Mouse (Mus musculus) gastrocnemius, adult 8-10 months (tissue): ENCODE data around the gene Ubox5. TPM values are rescaled to one million over a fixed set of nuclear protein-coding genes. Genes with fewer than 3 reads are reported as not detected.
A peak's percentile ranks its signal among the peaks of the same experiment; 100 is the strongest.
"Not testable (repeated sequence)": the region's sequence is repeated elsewhere in the genome, so short reads cannot be mapped to it uniquely, and the experiment has no call there.

Experiments used
- DNase-seq, 2 experiments: peaks; one replicate each; pipeline ENCODE4 v3.0.0; 2022; ENCODE audit warnings: low spot score in 2 of 2
- total RNA-seq, 4 experiments: library from RNA; stranded (reverse); gene quantifications; 2 replicates each; pipeline ENCODE4 v1.2.4; 2022

Ubox5 gene
- 1 to 10 TPM; 4.7 to 6.0 (median 5.2) TPM for total RNA-seq

DNA sequence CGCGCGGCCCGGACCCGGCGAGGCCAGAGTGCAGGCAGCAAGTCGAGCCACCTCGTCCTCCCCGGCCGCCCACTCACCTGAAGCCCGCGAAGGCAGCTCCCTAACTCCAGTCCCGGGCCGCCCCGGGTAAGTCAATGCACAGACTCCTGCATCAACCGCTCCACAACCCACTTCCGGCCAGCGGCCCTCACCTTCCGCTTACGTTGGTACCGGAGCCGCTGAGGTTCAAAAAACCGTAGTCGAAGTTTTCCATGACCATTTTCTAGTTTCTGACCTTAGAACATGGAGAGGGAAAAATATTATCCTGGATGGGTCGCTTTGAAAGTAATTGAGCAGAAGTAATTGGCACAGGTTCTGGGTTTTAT lies at the start of gene Ubox5, which contains the start of gene Fastkd5:
Ubox5 (minus strand) TSS at position 200 of the 365 bp plus-strand sequence.
Fastkd5 (minus strand) TSS at position 189 of the 365 bp plus-strand sequence.
- peak; percentile 83 for DNase-seq

DNA sequence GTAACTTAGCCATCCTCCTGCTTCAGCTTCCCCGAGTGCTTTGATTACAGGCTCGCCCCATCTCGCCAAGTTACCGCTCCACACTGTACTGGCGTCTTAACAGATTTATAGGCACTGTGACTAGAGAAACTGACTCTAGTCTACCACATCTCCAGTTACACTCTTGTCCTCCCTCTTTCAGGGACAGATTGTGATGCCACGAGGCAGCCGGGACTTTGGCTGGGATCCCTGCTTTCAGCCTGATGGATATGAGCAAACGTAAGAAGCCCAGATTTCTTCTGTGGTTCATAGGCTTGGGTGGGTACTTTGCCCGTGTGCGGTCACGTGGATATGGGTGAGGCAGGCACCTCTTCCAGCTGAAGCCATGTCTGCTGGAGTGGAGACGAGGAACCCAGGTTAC lies 49.3 kb upstream of the Ubox5 start:
- DNase-seq = no peak

GRCm38 (mm10) chr2:130677211-130677610 lies 47.4 kb upstream of the Ubox5 start:
- DNase-seq = no peak

GRCm38 (mm10) chr2:130667559-130667958 lies 37.7 kb upstream of the Ubox5 start, which contains the start of gene Itpa:
Gene Itpa, plus strand, starts transcription at chr2:130667610.
- peak; percentile 63 to 81 for DNase-seq

DNA sequence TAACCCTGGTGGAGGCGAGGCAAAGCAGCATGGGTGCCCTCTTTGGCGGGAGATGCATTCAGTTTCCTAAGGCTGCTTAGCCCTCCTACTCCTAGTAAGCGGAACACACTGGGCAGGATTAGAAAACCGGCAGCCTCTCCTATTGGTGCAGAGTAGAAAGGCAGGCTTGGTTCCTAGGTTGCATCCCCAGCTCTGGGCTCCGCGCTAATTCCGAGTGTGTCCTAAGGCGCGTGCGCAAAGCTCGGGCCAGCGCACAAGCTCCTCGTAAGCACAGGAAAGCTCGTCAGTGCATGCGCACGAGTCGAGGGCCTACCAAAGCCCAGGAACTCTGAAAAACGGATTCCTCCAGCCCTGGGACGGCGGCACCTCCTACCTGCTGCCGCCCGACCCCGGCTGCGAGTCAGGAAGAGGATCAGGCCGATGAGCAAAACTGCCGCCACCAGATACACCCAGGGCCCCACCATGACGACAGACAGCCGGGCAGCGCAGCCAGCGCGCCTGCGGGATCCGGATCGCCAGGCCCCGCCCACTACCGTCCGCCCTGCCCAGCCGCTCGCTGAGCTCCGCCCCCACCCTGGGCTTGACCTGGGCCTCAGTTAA lies 34.4 kb upstream of the Ubox5 start, which contains the start of gene Ddrgk1:
Ddrgk1 (minus strand) TSS at position 558 of the 600 bp plus-strand sequence.
- peak; percentile 86 to 89 for DNase-seq

GRCm38 (mm10) chr2:130663342-130663741 lies 33.5 kb upstream of the Ubox5 start:
- no peak for DNase-seq

DNA sequence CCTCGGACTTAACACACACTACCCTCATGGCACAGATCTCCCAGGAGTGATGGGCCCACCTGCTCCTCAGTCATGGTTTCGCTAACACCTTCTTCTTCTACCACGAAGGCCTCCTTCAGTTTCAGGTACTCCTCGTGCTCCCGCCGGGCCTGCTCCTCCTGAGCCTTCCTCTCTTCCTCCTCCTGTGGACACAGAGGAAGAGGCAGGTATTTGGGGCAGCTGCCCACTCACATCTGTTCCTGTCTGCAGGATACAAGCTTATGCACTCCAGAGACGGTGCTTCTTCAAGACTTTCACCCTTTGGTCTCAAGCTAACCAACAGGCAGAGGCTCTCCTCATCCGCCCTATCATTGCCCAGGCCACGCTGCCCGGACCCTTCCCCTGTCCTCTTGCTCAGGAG lies 28.7 kb upstream of the Ubox5 start:
- DNase-seq = no peak

DNA sequence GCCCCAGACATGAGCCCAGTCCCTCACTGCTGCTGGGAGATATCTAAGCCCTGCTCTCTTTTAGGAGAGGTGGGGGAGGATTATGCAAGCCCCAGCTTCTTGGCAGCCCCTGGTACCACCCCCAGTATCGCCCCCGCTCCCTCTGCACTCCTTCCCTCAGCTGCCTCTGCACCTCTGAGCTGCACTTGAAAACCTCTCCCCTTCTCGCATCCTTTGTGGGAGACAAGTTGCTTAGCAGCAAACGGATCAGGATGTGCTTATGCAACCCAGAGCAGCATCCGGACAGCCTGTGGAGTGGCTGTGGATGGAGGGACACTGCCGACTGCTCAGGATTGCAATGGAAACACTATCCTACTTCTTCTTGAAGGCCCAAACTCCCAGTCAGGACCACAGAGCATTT lies 27.7 kb upstream of the Ubox5 start:
- no peak for DNase-seq

DNA sequence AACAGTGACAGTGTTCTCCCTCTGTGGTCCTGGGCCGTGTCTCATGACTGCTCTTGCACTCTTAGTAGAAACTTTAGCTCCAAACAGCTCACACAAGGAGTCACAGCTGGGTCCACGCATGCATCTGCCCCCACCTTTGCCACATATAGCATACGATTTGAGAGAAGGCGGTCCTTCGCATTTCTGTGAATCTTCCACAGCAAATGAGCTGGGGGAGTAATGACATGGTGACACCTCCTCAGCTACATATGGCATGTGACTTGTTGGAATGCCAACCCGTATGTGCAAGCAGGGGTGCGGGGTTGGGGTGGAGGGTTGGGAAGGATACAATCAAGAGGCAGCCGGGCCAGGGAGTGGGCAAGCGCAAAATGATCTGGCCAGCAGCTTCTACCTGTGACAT lies 26.7 kb upstream of the Ubox5 start:
- no peak for DNase-seq

GRCm38 (mm10) chr2:130655660-130656339 lies 26.0 kb upstream of the Ubox5 start:
- DNase-seq = no peak

DNA sequence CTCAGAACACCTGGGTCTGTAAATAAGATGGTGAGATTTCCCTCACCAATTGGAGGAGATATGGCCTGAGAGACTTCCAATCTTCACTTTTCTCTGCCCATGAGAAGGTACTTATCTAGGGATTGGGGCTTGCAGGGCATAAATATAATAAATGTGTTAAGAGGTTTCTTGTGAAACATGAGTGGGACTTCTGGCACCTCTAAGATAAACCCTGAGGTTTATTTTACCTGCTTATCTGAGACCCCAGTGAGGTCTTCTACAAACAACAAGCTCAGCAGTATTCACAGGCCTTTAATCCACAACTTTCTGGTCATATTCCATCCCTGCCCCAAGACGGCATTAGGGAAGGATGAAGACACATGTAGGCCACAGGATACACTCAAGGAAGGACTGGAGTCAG lies 23.9 kb upstream of the Ubox5 start:
- DNase-seq = no peak

DNA sequence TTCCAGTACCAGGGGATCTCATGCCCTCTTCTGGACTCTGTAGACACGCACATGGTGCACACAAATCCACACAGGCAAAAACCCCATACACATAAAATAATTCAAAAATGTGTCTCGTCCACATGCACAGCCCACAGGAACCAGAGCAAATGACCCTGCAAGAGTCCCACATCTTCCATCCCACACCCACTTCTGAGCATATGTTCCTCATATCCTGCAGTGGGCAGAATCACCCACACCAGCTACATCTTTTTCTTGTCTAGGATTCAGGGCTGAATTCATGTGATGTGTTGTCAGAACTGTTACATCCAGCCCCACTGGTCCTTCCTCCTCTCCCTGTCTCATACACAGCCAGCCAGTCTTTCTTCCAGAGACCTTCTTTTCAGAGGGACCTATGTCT lies 23.5 kb upstream of the Ubox5 start:
- no peak for DNase-seq

DNA sequence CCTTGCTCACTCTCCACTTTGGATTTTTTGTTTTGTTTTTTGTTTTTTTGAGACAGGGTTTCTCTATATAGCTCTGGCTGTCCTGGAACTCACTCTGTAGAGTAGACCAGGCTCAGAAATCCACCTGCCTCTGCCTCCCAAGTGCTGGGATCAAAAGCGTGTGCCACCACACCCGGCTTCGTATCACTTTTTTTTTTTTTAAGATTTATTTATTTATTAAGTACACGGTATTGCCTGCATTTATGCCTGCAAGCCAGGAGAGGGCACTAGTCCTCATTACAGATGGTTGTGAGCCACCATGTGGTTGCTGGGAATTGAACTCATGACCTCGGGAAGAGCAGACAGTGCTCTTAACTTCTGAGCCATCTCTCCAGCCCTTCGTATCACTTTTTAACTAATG lies 19.2 kb upstream of the Ubox5 start:
- not testable (repeated sequence) for DNase-seq

DNA sequence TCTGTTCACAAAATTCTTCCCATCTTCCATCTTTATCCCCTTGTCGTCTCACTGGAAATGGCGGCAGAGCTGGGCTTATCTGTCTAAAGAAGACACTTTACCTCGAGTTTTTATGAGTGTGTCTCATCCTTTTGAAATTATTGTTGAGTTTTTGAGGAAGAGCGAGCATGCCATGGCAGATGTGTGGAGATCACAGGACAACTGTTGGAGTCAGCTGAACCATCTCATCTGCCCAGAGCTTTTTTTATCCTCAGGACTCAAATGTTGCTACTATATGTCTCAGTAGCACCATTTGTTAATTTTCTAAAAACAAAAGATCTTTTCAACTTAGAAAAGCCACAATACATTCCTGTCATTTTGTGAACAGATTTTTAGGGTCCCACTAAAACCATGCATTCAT lies 15.4 kb upstream of the Ubox5 start:
- DNase-seq = no peak

DNA sequence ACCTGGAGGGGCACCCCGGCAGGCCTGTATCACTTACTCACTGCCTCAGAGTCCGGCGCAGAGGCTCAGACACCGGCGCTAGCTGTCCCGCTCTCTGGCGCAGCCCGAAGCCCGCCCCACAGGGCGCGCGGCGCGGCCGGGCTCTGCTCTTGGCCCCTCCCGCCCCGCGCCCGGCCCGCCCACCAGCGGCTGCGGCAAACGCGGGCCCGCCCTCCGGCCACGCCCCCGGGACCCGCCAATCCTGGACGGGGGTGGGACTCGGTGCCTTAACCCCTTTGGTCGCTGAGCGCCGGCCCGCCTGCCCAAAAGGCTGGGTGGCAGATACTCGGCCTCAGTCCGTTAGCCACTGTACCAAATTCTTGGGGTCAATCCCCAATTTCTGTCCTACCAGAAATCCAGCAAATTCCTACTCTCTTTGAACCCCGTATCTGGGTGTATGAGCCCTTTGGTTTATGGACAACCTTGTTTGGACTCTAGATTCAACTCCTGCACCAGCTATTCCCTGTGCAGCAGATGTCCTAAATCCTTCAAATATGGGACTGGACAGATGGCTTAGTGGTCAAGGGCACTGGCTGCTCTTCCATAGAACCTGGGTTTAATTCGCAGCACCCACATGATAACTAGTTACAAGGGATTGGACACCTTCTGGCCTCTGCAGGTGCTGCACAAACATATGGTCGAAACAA lies 13.0 kb upstream of the Ubox5 start, which contains the start of gene Lzts3:
Lzts3 (minus strand) TSS at position 120 of the 686 bp plus-strand sequence.
- DNase-seq = peak; percentile 88 to 90

GRCm38 (mm10) chr2:130642197-130642660 lies 12.4 kb upstream of the Ubox5 start:
- DNase-seq = no peak

DNA sequence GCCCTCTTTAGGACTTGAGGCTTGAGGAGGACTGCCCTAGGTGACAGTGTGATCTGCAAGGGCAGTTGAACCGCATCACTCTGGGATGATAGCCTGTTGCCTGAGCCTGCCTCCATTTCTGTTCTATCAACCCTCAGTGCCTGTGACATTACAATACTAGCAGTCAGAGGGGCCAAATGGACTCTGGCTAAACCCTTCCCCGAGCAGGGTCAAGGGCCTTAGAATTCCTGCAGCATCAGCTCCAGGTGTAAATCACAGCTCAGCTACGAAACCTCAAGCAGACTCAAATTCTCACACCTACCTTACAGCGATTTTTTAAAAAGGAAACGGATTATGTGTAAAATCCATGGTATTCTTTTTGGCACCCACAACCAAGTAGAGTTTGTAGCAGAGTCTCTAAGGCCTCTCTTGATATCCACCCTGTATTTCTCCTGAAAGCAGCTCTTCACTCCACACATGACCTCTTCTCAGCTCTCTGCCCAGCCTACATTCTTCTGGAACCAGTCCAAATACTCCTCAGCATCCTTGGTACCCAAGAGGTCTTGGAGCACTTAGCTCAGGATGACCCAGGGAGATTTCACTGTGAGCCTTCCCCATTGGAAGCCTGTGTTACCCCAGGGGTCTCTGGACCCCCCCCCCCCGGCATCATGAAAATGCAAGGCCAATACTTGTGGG lies 11.7 kb upstream of the Ubox5 start:
- no peak for DNase-seq

GRCm38 (mm10) chr2:130639276-130639675 lies 9.4 kb upstream of the Ubox5 start:
- DNase-seq = no peak

DNA sequence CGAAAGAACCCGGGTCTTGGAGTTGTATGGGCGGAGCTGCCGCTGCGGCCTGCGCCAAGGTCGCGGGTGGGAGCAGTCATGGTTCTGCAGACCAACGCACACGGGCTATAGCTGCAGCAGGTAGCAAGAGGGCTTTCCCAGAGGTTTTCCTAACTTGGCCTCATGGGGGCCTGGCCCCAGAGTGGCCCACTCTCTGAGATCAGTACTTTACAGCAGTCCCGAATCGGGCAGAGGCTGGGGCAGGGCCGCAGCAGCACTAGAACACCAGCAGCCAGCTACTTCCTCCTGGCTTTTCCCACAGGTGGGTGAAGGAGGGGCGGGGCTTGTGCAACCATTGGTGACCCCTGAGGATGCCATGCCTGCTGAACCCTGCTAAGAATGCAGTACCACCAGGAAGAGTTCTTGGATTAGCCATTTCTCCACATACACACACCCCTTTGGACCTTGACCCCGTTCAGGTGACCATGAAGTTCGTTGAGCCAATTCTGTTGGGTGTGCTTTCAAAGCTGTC lies 8.3 kb upstream of the Ubox5 start:
- no peak for DNase-seq

GRCm38 (mm10) chr2:130635847-130636246 lies 6.0 kb upstream of the Ubox5 start:
- no peak for DNase-seq

DNA sequence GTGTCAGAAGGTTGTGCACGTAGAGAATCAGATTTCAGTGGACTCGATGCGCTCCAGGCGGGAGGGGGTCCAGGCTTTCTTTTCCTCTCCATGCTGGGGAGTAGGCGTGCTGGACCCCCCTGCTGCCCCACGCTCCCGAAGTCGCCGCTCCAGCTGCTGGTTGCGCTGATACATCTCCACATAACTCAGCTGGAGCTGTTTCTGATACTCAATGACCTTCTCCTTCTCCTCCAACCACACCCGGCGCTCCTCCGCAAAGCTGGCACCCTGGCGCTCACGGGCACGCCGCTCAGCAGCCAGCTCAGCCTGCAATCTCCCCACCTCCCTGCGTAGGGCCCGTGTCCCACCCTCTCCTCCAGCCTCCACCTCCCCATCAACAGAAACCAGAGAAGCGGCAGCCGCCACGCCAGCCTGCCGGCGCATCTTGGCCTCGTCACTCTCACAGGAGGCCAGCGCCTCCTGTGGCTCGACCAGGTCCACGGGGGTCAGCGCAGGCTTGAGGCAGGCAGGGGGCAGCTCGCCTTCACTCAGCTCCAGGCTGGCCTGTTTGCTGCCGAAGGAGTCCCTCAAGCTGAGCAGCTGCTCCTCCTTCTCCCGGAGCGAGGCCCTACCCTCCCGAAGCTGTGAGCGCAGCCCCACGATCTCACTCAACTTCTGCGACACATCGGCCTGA lies 5.0 kb upstream of the Ubox5 start:
- no peak for DNase-seq
